Mouse (Mus musculus) natural killer cell, adult 2 months (primary cell): ENCODE measurements around the gene Cd300lg.

Experiments used
- DNase-seq, 2 experiments: peaks; one replicate each; pipeline ENCODE4 v3.0.0; 2022; ENCODE audit warnings: low spot score in 2 of 2

Gene Cd300lg

DNA sequence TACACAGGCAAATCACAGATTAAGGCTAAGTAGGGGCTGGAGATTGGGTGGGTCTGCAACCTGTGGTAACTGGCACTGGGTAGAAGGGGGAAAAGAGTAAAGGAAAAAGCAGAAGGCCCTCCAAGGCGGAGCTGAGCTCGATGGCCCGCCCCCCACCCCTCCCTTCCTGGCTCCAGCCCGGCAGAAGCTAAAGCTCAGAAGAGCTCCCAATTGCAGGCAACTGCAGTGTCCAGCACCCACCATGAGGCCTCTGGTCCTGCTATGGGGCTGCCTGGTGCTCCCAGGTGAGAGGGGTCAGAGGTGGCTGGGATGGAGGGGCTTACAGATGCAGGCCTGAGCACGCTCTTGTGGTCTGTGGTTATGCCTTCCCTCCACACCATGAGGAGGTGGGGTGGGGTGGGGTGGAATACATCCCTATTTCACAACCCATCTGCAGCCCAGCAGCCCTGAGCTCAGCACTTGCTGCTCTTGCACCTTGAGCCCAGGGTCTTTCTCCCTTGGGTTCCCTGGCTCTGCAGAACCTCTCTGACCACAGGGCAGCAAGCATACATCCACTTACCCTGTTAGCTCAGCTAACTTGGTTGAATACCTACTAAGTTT, at the start of gene Cd300lg:
Gene Cd300lg (plus strand): TSS at position 160 of the 600 bp plus-strand sequence.
- no peak for DNase-seq

DNA sequence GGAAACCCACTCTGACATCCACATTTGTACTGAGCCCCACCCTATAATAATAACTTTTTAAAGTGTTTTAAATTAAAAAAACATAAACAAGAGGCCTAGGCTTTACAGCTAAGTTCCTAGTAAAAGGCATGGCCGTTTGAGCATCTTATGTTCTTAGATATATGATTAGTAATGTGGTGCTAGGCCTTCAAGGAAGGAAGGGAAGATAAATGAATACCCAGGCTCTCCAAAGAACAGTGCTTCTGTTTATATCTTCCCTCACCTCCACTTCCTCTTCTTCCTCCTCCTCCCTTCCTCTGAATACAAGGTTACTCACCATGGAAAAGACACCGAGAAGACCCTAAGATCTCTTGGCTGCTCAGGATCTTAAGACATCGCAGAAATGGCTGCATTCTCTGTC, 49.5 kb upstream of the Cd300lg start:
- no peak for DNase-seq

DNA sequence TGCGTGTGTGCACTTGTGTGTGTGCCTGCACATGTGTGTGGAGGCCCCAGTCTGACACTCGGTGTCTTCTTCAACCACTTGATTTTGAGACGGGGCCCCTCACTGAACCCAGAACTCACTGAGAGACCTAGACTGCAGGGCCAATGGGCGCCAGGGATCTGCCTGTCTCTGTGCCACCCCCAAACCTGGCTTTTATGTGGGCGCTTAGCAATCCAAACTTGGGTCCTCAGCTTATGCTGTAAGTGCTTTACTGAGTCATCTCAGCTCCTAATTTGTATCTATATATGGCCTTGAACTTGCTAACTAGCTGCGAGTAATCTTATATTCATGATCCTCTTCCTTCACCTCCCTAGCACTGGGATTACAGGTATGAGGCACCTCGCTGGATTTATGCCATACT, 48.9 kb upstream of the Cd300lg start:
- DNase-seq, result no peak

DNA sequence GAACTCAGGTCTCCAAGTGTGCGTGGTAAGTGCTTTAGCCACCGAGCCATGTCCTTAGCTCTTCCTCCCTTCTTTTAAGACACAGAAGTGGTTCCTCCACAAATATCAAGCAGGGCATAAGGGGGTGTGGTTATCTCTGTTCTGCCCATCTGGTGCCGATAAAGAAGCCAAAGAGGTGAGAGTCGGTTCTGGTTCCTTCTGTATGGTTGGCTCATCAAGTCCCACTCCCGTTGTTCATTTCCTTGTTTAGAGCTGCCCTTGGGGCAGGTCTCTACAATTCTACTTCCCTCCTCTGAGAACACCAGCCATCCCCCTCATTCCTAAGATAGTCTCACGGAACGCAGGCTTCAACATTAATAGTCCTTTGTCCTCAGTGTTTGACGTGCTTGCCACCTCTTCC, 47.2 kb upstream of the Cd300lg start:
- no peak for DNase-seq

DNA sequence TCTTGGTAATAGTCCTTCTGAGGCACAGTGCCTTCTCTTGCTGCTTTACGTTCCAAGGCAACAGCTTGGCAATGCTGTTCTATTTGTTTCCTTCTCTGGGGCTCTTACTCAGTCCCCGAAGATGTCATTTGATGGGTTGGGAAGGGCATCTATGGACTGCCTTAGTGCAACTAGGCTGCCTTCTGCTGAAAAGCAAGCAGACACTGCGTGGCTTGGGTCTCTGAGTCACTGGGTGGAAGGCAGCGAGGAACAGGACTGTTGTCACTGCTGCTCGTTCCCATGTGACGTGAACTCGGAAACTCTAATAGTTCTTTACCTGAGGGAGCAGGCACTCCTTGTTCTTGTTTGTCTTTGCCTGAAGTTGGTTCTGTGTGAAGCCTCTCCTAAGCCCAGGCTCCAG, 45.4 kb upstream of the Cd300lg start:
- DNase-seq, result no peak

DNA sequence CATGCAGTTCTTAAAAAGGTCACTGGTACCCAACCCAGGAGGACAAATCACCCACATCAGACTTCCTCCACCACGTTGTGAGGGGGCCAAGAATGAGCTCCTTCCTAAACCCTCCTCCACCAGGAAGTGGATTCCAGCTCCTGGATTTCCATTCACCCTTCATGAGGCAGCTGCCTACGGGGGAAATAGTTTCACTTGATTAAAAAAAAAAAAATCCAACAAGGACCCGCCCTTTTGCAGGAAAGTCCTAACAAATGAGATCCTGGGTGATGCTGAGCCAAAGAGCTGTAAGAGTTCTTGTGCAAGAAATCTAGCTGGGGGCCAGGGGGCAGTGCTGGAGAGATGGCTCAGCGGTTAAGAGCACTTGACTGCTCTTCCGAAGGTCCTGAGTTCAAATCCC, 43.1 kb upstream of the Cd300lg start:
- DNase-seq, result no peak

DNA sequence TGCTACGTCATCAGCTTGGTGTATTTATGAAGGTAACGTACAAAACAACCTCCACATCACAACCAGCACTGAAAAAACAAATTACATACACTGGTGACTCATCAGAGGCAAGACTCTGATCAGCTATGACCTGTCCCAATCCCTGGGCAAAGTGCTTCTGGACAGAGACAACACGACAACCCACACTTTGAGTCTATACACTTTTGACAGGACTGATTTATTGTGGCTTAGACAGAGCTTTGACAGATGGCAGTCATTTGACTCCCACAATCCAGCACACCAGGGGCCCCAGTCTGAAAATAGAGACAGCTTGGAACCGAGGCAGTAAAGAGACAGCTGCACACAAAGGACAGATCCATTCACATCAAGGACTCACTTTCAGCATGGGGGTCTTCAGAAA, 41.8 kb upstream of the Cd300lg start:
- DNase-seq, result no peak

DNA sequence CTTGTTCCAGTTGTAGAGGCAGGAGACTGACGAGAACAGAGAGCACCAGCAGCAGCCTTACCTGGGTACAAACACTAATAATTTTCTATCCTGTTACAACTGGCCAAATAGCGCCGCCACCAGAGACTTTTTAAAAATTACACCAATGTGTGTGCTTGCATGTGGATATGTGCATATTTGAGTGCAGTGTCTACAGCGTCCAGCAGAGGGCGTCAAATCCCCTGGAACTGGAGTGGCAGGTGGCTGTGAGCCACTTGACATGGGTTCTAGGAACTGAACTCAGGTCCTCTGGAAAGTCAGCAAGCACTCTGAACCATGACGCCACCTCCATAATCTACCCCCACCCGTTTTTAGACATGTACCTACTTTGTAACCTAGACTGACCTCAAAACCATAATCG, 37.1 kb upstream of the Cd300lg start:
- DNase-seq, result no peak

DNA sequence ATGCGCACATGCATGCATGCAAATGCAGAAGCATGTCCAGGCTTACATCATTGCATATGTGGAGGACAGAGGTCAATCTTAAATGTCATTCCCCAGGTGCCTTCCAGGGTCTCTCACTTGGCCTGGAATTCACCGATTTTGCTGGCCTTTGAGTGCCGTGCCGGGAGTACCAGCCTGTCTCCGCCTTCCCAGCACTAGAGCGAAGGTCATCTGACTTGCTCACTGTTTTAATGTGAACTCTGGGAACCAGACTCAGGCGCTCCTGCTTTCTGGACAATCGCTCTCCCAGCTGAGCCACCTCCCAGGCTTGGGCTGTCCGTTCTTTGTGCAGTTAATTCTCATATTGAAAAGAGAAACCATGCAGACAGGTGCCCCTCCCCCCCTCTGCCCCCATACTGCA, 35.0 kb upstream of the Cd300lg start:
- DNase-seq, result no peak

DNA sequence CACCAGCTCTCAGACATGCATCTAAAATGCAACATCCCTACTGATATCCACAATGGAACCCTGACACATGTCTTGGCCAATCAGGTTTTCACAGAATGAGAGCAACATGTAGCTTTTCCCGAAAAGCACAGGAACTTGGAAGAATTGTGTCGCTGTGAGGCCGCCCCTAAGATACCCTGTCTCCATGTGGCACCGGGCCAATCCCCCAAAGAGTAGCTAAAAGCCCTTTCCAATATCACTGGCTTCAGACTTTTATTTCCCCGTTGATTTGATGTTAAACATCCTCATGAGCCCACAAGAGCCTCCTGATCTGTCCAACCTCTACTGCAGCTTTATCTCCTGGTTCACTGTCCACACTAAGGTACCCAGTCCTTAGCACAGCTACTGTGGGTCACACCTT, 34.6 kb upstream of the Cd300lg start:
- DNase-seq, result no peak

DNA sequence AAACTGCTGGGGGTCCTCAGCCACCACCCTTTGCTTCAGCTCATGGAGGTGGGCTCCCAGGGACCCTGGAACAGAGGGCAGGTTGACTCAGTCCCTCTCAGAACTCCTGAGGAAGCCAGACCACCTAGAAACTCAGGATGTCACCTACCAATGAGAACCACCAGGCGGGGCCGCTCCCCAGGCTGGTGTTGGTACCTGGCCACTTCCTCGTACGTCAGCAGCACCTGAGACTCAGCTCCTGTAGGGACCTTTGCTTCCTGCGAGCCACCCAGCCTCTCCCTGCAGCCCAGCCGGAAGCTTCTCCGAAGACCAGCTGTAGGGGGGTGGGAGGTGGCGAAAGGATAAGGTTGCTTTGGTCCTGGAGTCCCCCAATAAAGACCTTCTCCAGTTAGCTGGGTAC, 32.9 kb upstream of the Cd300lg start:
- DNase-seq, result no peak

DNA sequence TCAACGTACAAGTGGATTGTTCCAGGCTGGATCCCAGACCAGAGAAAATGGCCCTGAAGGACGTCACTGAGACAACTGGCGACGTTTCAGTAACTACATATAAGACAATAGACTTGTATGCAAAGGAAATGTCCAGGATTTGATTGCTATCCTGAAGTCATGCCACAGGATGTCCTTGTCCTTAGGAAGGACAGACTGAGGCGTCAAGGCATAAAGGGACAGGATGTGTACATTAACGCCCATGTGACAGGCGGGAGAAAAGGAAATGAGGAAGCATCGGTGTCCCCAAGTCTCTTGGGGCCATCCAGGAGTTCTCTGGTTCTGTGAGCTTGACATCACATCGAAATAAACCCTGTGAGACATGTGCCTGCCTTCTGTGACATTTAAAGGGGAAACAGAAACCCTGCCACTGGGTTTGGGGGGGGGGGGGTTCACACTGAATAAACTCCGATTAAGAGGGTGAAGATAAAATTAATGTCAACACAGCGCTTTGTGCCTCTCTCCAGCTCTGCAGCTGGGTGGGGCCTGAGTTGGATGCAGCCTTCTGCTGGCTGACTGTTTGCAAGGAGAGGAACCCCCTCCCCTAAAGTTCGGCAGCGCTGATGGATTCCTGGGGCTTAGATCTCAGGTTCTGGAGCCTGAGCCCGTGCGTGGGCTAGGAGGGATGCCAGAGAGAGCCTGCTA, 32.2 kb upstream of the Cd300lg start:
- no peak for DNase-seq

DNA sequence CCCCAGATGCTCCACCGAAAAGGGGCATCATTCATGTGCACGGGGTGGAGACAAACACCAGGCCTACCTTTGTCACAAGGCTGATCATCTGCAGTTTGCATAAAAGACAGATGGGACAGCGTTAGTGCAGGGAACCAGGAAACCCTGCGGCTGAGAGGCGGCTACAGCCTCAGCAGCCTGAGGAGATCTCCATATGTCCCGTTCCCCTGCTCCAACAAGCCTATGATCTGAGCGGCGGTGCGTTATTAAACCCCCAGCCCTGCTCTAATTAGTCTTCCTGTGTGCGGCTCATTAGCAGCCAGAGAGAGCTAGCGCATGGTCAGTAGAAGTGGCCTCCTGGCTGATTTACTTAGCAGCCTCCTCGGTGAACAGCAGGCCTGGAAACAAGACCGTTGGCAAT, 31.2 kb upstream of the Cd300lg start:
- no peak for DNase-seq

DNA sequence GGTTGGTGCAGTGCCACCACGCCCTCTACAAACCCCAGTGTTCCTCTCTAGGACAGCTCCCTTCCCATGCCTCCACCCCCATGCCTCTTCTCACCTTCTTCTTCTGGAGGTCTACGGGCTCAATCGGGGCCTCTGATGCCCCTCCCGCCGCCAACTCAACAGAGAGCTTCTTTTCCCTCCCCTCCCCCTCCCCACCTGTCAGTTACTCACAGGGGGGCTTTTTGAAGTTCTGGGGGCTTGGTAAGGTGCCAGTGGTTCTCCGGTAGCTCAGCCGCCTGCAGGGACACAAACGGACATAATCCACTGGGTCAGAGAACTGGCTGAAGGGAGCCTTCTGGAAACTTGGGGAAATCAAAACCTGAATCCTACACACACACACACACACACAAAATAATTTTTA, 29.8 kb upstream of the Cd300lg start:
- DNase-seq, result no peak

DNA sequence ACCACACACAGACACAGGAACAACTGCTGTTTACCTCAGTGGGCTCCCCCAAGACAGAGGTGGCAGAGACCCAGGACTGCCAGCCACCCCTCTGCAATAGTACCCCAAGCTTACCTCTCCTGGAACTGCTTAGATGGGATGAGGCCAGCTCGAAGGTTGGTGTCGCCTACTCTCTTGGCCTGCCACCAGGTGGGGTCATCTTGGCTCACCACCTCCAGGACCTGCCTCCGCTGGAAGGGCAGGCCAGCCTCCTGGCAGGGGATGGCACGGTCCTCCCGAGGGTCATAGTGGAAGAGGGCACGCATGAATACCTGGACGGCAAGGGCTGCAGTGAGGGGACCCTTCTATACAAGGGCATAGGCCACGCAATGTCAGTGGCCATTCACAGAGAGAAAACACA, 28.1 kb upstream of the Cd300lg start:
- no peak for DNase-seq

DNA sequence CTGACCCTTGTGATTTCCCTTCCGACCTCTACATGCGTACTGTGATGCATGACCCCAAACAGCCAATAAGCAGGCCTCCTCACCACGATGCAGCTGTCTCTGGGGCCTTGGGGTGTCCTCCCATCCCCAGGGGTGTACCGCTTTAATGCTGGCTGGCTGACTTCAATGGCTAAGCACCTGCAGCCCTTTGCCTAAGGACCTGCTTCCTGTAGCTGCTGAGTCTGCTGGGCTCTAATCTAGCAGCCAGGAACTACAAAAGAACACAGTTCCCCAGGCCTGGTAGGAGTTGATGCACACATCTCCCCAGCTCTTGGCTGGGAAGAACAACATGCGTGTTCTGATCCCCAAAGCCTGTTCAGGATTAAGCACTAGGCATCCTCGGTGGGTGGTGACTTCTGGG, 25.8 kb upstream of the Cd300lg start:
- no peak for DNase-seq

DNA sequence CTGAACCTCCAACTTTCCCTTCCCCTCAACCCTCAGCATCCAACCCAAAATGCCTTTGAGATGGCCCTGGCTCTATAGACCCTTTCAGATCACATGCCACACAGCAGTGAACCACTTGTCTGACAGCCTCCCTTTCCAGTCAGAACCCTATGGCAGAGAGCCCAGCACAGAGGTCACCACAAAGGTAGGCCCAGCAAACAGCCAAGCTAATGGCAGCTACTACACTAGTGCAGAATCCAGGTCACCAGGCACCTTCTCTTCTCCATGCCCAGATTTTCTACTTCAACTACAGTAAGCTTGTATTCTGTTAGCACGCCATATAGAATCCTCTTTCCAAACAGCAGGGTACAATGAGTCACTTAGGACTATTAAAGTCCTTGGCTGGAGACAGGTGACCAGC, 25.2 kb upstream of the Cd300lg start:
- DNase-seq, result no peak

DNA sequence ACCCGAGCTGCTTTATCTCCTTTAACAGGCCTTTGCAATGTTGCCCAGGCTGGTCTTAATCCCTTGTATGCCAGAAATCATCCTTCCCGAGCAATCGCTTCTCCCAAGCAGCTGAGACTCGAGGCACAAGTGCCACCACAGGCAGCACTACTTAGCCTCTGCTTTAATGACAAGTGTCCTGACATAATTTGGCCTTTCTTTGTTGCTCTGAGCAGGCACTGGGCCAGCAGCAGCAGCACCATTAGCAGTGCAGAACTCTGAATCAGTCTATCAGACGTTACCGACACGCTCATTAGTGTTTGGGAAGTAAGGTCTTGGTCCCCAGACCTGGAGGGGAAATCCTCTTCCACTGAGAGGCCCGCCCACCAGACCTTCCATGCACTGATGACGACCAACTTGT, 21.6 kb upstream of the Cd300lg start:
- no peak for DNase-seq

DNA sequence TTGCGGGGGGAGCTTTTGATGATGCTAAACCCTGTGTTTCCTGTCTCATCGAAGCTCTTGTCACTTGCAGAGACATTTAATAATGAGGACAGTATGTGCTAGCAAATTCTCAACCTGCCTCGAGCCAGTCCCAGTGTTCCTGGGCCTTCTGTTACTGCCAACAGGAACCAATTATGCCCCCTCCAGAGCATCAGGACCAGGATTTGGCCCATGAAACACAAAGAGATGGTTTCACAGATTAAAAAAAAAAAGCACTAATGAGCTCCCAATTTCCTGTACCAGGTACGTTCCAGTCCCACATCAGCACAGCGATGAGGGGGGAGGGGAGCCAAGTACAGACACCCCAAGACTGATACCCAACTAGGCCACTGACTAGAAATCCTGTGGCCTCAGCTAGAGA, 20.1 kb upstream of the Cd300lg start:
- no peak for DNase-seq

DNA sequence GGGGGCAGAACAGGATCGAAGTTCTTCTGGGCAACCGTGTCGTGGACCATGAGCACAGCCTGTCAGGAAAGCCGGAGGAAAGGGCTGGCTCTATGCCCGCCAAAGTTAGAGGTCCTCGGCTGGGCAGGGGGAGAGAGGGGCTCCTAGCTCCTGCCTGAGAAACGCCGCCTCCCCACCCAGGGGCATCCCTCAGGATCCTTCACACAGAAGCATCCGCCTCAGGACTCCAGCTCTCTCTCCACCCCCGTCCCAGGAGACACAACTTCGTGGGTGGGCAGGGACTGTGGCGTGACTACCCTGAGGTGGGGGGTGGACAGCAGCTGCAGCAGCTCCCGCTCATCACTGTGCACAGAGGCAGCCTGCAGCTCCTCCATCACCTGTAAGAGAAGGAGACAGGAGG, 17.9 kb upstream of the Cd300lg start:
- DNase-seq, result no peak

DNA sequence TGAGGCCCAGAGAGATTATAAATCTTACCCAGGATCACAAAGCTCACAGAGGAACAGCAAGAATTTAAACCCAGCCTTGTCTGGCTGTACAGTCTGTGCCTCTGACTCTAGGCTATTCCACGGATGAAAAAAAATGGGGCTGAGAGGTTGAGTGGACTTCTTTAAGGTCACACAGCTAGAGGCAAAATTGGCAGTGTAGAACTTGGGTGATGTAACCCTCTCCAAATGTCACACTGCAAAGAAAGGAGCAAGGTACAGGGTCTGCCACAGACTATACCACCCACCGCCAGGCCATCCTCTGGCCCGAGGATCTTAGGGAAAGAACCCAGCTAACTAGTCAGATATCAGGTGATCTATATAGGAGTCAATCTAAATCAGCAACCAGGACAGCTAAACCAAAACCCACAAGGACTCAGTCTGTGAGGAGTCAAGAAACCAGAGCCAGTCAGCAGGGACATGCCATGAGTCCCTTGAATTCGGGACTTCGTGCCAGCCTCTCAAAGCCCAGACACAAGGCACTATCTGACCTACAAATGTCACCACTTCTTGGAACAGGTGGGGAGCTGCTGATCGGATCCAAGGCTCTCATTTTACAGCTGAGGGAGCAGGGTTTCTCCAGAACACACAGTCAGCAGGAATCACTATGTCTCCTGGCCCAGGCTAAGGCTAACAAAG, 17.1 kb upstream of the Cd300lg start:
- no peak for DNase-seq

DNA sequence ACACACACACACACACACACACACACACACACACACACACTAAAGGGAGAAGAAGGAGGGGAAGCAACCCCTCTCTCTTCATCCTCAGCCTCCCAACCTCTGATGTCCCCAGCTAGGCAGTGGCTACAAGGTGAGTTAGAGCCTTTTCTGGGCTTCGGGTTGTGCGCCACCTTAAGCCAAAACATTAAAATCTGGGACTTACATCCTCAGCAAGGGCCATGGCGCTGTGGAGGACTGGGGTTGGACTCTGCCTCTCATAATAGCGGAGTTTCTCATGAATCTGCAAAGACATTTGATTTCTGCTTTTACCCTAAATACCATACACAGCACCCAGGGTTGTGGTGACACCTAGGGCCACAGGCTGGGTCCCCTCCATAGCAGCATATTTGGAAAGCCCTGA, 16.4 kb upstream of the Cd300lg start:
- DNase-seq, result no peak

DNA sequence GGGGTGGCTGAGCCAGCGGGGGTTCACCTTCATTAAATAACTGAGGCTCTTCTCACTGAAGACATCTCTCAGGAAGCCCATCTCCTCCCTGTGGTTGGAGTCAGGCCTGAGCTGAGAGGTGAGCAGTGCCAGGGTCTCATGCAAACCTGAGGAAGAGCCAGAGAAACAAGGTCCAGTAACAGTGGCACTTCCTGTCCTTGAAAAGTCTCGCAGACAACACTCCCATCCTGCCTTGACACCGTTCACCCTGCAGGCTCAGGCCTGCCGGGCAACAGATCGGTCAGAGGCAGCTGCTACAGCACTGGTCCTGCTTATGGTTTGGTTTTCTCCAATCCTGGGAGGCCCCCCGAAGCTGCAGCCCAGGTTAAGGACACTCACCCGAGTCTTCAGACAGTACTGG, 16.0 kb upstream of the Cd300lg start:
- no peak for DNase-seq
